Mouse (Mus musculus) heart, postnatal 25 days (tissue): ENCODE measurements at regions not wholly inside any gene's neighbourhood (a gene's known extent, or its start where the extent isn't known, plus 50 kb on each side); places are given as distances from the start of the nearest gene placed in this dataset.

Source experiments
- DNase-seq: peaks from one replicate; pipeline ENCODE4 v3.0.0; 2022; ENCODE audit warnings: low spot score
- intact Hi-C: fragments of 180-260 bp; cut with DNase I; formaldehyde crosslinking; loops from one replicate; pipeline ENCODE4 v1.15.1; 2025

DNA sequence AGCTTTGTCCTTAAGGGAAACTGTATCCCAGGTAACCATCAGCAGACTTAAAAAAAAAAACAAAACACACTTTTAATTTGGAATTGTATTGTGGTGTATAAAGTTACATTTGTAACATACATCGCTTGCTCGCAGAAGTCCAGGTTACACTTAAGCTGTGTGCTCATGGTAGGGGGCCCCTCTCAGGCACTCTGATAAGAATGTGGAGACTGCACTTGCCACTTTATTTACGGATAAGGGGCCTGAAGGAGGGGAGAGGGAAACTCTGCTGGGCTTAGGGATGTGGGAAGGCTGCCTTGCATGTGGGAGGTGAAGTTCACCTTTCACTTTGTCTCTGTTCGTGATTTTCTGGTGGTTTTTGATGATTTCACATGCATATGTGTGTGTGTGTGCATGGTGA lies 58.7 kb downstream of the Ccdc185 start:
- intact Hi-C loops = no loop called here
- DNase-seq = no peak

DNA sequence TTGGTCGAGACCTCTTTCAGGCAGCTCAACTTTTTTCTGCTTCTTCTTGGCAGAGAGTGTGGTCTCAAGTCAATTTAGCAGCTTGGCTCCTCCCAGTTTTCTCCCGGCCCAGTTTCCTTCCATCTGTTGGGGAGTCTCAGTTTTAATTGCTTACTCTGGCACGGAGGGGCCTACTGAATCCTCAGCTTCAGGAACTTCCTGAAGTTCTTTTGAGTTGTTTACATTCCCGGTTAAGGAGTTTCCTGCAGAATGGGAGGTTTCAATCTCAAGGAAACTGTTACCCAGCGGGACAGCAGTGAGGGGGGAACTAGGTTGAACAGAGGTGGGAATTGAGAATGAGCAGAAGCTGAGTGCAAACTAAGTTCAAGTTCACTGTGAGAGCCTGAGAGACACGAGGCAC lies 59.2 kb downstream of the Ccdc185 start:
- no peak for DNase-seq
- intact Hi-C loops = no loop called here

DNA sequence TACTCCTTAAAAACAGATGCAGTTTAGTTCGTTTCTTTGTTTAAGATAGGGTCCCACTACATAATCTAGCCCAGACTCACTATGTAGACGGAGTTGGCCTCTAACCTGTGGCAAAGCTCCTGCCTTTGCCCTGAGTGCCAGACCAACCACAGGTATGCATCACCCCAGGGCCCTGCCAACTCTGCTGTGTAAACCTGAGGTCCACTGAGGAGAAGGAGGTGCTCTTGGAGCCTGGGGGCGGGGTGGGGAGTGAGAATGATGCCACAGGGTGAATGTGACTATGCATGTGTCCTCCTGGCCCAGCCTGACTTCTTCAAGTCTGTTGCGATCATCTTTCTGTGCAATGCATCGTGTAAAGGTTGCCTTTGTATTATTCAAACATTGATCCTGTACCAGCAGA lies 61.8 kb downstream of the Ccdc185 start:
- no peak for DNase-seq
- intact Hi-C loops = no loop called here

DNA sequence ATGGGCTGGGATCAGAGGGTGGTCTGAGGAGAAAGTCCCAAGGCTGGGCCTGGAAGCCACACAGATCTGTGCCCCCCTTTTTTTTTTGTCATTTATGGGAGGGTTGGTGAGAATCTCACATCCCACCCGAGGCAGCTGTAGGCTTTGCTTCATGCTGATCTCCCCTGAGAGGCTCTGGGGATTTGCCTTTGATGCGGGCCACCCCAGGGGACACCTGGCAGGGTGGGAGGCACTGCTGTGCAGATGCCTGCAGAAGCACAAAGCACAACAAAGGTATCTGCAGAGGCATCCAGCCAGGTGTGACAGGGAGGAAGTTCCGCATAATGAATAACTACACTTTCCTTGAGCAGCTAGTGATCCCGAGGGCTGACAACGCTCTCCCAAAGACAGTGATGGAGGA lies 62.7 kb downstream of the Ccdc185 start:
- no peak for DNase-seq
- intact Hi-C loops = no loop called here

DNA sequence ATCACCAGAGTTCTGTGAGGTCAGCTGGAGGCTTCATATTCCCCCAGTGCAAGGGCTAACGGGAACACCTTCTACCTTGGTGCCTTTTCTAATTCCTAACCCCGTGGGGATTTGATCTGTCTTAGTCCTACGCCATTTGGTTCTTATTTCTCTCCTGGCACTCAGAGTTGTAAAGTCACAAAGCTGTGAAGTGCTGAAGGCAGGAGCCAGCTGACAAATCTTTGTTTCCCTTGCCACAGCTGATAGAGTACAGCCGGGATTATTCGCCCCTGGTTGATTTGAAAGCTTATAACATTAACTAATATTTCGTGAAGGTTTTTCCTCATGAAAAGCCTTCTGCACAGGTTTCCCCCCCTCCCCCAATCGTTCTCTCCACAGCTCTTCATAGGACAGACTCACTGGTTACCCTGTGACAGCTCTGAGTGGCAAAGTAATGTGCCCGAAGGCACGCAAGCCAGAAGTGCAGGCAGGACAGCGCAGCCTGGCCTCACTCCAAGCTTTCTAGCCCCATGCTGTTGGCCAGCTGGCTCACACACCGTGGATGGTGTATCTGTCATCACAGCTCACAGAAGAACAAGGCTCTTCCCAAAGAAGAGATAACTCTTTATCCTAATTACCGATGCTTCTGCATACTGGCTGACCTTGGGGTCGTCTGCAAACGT lies 66.3 kb downstream of the Ccdc185 start:
- intact Hi-C loops = no loop called here
- DNase-seq = peak; percentile 17
